Mouse (Mus musculus): ENCODE results near the gene Abhd14a. TPM values are rescaled to one million over a fixed set of nuclear protein-coding genes. Genes with fewer than 3 reads are reported as not detected.

Abhd14a gene
- polyA plus RNA-seq, 1 experiment from 2014 or later, result 51.9 TPM

GRCm38 (mm10) chr9:106402607-106403375 is 44.7 kb downstream of the Abhd14a start:
- Histone ChIP-seq H3K4me3 (ENCODE audit: low read depth, low read length) (no peak overlapping the region), H3K4me1 (ENCODE audit: control insufficient read depth, insufficient read depth, low read length) (no peaks in the 10 kb centered on the region), H3K27ac (ENCODE audit: low read depth, low read length) (no peak overlapping the region), H3K9me3 (replicated peaks; ENCODE audit: control insufficient read depth, low read length) (no peaks in the 10 kb centered on the region), H3K27me3 (replicated peaks; ENCODE audit: control insufficient read depth, insufficient read depth, low read length) (no peaks in the 10 kb centered on the region), H3K9ac (ENCODE audit: low read length) (no peak overlapping the region), H3K4me2 (ENCODE audit: low read length) (no peak overlapping the region), H3K36me3 (ENCODE audit: control insufficient read depth, insufficient read depth, low read length) (no peaks in the 10 kb centered on the region)
- ATAC-seq (no peak), DNase-seq (ENCODE audit: low spot score) (no peak)
- 89% methylated on average over 16 of the region's 16 CpGs for WGBS

DNA sequence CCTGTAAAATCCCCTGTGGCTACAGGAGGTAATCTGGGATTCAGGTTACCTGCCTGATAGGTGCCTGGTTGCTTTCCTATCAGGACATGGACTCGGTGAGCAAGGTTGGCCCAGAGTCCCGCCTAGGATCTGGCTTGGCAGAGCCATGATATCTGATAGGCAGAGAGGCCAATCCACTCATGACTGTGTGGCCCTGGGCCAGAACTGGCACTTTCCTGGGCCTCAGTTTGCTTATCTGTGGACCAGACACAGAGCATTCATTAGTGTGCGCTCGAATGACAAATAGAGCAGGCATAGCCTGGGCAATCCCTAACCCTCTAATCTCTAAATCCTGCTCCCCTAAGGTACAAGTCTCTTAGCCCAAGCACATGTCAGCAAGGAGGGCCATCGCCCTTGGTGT is 45.3 kb downstream of the Abhd14a start:
- Histone ChIP-seq H3K27me3 (replicated peaks; ENCODE audit: control insufficient read depth, insufficient read depth, low read length) (no peaks in the 10 kb centered on the region), H3K9me3 (replicated peaks; ENCODE audit: control insufficient read depth, low read length) (no peaks in the 10 kb centered on the region), H3K9ac (ENCODE audit: low read length) (no peak overlapping the region), H3K27ac (ENCODE audit: low read depth, low read length) (no peak overlapping the region), H3K4me3 (ENCODE audit: low read depth, low read length) (no peak overlapping the region), H3K36me3 (ENCODE audit: control insufficient read depth, insufficient read depth, low read length) (no peaks in the 10 kb centered on the region), H3K4me1 (ENCODE audit: control insufficient read depth, insufficient read depth, low read length) (no peaks in the 10 kb centered on the region), H3K4me2 (ENCODE audit: low read length) (no peak overlapping the region)
- ATAC-seq (no peak), DNase-seq (ENCODE audit: low spot score) (no peak)
- 79% methylated on average over 5 of the region's 5 CpGs for WGBS

- H3K4me3 ChIP-seq (ENCODE audit: low read depth, low read length), result no peak overlapping the region
- no peaks in the 10 kb centered on the region for H3K27me3 ChIP-seq (replicated peaks; ENCODE audit: control insufficient read depth, insufficient read depth, low read length)
- H3K36me3 ChIP-seq (ENCODE audit: control insufficient read depth, insufficient read depth, low read length), result no peaks in the 10 kb centered on the region
- no peak for DNase-seq (ENCODE audit: low spot score)
- no peaks in the 10 kb centered on the region for H3K9me3 ChIP-seq (replicated peaks; ENCODE audit: control insufficient read depth, low read length)
- H3K4me2 ChIP-seq (ENCODE audit: low read length), result no peak overlapping the region
- no peak overlapping the region for H3K27ac ChIP-seq (ENCODE audit: low read depth, low read length)
- H3K4me1 ChIP-seq (ENCODE audit: control insufficient read depth, insufficient read depth, low read length), result peaks cover 6% of the 10 kb centered on the region
- no peak overlapping the region for H3K9ac ChIP-seq (ENCODE audit: low read length)
- 89% methylated on average over 3 of the region's 3 CpGs for WGBS
- ATAC-seq, result no peak
Observed at GRCm38 (mm10) chr9:106399808-106400207, 47.7 kb downstream of the Abhd14a start.

DNA sequence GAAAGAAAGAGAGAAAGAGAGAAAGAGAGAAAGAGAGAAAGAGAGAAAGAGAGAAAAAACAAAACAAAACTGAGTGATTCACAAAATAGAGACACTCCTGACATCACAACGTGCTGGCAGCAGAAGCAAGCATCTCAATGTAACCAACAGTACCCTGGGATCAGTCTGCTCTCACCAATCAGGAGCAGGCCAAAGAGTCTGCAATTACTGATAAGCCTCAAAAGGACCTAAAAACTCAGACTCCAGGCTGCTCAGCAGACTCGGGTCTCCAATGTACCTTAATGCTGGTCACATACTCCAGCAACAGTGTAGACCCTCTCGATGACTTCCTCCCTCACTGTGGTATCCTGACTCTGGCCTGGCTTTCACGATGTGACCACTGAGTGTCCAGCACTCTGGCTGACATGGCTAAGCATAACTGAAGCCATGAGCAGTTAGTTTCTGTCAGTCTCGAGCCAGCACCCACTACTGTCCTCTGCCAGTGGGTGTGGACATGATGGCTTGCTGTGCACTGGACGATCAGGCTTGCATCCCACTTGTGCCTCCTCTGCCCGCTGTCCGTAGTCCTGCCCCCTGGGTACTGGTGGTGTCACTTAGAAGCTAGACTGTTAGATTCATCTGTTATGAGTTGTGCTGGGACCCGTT is 48.7 kb downstream of the Abhd14a start:
- DNase-seq (ENCODE audit: low spot score) (no peak), ATAC-seq (no peak)
- no peak overlapping the region for H3K9ac ChIP-seq (ENCODE audit: low read length)
- 81% methylated on average over 9 of the region's 9 CpGs for WGBS
- H3K27me3 ChIP-seq (replicated peaks; ENCODE audit: control insufficient read depth, insufficient read depth, low read length), result no peaks in the 10 kb centered on the region
- H3K9me3 ChIP-seq (replicated peaks; ENCODE audit: control insufficient read depth, low read length), result no peaks in the 10 kb centered on the region
- no peak overlapping the region for H3K27ac ChIP-seq (ENCODE audit: low read depth, low read length)
- peaks cover 8% of the 10 kb centered on the region for H3K4me1 ChIP-seq (ENCODE audit: control insufficient read depth, insufficient read depth, low read length)
- no peak overlapping the region for H3K4me3 ChIP-seq (ENCODE audit: low read depth, low read length)
- no peaks in the 10 kb centered on the region for H3K36me3 ChIP-seq (ENCODE audit: control insufficient read depth, insufficient read depth, low read length)
- H3K4me2 ChIP-seq (ENCODE audit: low read length), result no peak overlapping the region

DNA sequence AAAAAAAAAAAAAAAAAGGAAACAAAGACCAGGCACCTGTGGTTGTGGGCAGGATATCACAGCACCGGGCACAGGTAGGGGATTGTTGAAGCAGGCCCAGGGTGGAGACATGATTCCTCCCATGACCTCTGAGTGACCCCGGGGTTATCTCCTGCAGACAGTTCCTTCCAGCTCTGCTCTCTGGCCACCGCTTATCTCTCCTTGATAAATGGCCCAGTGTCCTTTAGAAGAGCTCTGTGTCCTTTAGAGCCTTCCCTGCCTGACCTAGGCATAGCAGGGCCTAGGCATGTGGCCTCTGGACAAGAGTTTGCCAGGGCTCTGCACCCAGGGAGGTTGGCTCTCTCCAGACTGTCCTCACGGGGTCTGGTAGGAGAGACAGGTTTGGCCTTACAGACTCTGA is 49.7 kb downstream of the Abhd14a start:
- H3K4me1 ChIP-seq (ENCODE audit: control insufficient read depth, insufficient read depth, low read length), result peaks cover 8% of the 10 kb centered on the region
- ATAC-seq (no peak), DNase-seq (ENCODE audit: low spot score) (no peak)
- no peaks in the 10 kb centered on the region for H3K36me3 ChIP-seq (ENCODE audit: control insufficient read depth, insufficient read depth, low read length)
- no peak overlapping the region for H3K27ac ChIP-seq (ENCODE audit: low read depth, low read length)
- 91% methylated on average over 4 of the region's 4 CpGs for WGBS
- H3K9ac ChIP-seq (ENCODE audit: low read length), result no peak overlapping the region
- H3K4me3 ChIP-seq (ENCODE audit: low read depth, low read length), result no peak overlapping the region
- no peaks in the 10 kb centered on the region for H3K9me3 ChIP-seq (replicated peaks; ENCODE audit: control insufficient read depth, low read length)
- H3K4me2 ChIP-seq (ENCODE audit: low read length), result no peak overlapping the region
- no peaks in the 10 kb centered on the region for H3K27me3 ChIP-seq (replicated peaks; ENCODE audit: control insufficient read depth, insufficient read depth, low read length)

DNA sequence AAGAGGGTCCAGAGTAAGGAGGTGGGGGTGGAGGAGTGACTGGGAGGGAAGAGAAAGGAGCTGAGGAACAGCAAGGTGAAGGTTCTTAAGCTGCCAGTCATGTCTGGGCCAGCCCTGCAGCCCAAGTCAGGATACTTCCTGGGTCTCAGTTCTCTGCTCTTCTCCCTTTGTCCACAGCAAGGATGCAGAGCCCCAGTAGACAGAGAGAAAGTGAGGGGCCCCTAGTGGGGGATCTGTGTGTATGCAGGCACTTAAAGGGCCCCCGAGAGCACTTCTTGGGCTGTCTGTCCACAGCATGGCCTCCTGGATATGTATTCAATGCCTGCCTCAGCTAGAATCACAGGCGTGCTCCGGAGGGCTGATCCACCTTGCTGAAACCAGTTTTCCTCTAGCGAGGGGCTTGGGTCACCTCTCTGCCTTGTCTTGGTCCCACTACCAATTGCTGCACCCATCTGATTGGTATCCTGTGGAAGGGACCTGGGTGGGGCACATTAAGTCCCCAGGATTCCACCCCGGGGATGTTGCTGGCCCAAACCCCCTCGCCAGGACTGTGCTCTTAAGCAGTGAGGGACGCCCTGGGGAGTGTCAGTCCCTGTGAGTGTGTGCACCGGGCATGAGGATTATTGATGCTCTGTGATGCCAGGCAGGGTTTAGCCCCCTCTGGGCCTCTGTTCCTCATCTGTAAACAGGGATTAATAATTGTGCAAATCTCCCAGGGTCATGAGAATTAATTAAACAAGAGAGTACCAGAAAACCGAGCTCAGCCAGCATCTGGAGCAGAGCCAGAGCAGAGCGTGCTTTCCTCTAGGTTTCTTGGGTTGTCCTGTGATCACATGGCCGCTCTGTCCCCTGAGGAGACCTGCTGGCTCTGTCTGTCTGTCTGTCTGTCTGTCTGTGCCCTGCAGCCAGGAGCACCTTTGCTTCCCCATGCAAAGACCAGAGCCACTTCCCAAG is 52.6 kb downstream of the Abhd14a start:
- ATAC-seq (peak; percentile 58), DNase-seq (ENCODE audit: low spot score) (peak; percentile 56)
- no peak overlapping the region for H3K9ac ChIP-seq (ENCODE audit: low read length)
- H3K27ac ChIP-seq (ENCODE audit: low read depth, low read length), result no peak overlapping the region
- peaks cover 8% of the 10 kb centered on the region for H3K4me1 ChIP-seq (ENCODE audit: control insufficient read depth, insufficient read depth, low read length)
- H3K4me2 ChIP-seq (ENCODE audit: low read length), result no peak overlapping the region
- H3K27me3 ChIP-seq (replicated peaks; ENCODE audit: control insufficient read depth, insufficient read depth, low read length), result no peaks in the 10 kb centered on the region
- H3K4me3 ChIP-seq (ENCODE audit: low read depth, low read length), result no peak overlapping the region
- H3K36me3 ChIP-seq (ENCODE audit: control insufficient read depth, insufficient read depth, low read length), result no peaks in the 10 kb centered on the region
- WGBS, result 23% methylated on average over 11 of the region's 11 CpGs
- H3K9me3 ChIP-seq (replicated peaks; ENCODE audit: control insufficient read depth, low read length), result no peaks in the 10 kb centered on the region

DNA sequence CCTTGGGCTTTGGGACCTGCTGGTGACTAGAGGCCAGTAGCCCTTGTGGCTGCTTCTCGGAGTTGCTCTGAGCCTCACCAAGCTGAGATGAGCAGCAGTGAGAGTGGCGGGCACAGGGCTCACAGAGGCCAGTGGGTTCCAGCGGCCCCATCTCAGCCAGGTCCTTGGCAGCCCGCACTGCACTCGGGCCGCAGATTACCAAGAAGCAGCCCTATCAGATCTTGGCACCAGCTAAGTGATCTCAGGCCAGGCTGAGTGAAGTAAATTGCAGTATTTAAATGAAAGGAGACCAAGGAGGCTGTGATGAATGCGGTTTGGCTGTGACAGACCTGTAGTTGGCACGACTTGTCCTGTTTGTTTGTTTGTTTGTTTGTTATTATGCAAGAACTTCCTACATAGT is 53.9 kb downstream of the Abhd14a start:
- Histone ChIP-seq H3K36me3 (ENCODE audit: control insufficient read depth, insufficient read depth, low read length) (no peaks in the 10 kb centered on the region), H3K4me3 (ENCODE audit: low read depth, low read length) (no peak overlapping the region), H3K27ac (ENCODE audit: low read depth, low read length) (no peak overlapping the region), H3K9ac (ENCODE audit: low read length) (no peak overlapping the region), H3K9me3 (replicated peaks; ENCODE audit: control insufficient read depth, low read length) (no peaks in the 10 kb centered on the region), H3K27me3 (replicated peaks; ENCODE audit: control insufficient read depth, insufficient read depth, low read length) (no peaks in the 10 kb centered on the region), H3K4me1 (ENCODE audit: control insufficient read depth, insufficient read depth, low read length) (peaks cover 8% of the 10 kb centered on the region), H3K4me2 (ENCODE audit: low read length) (no peak overlapping the region)
- WGBS, result 79% methylated on average over 8 of the region's 8 CpGs
- ATAC-seq, result no peak
- peak; percentile 38 for DNase-seq (ENCODE audit: low spot score)

GRCm38 (mm10) chr9:106392828-106393527 is 54.5 kb downstream of the Abhd14a start:
- WGBS, result 80% methylated on average over 11 of the region's 11 CpGs
- DNase-seq (ENCODE audit: low spot score) (no peak), ATAC-seq (no peak)
- Histone ChIP-seq H3K36me3 (ENCODE audit: control insufficient read depth, insufficient read depth, low read length) (no peaks in the 10 kb centered on the region), H3K9me3 (replicated peaks; ENCODE audit: control insufficient read depth, low read length) (no peaks in the 10 kb centered on the region), H3K9ac (ENCODE audit: low read length) (no peak overlapping the region), H3K4me1 (ENCODE audit: control insufficient read depth, insufficient read depth, low read length) (peaks cover 8% of the 10 kb centered on the region), H3K4me3 (ENCODE audit: low read depth, low read length) (no peak overlapping the region), H3K4me2 (ENCODE audit: low read length) (no peak overlapping the region), H3K27me3 (replicated peaks; ENCODE audit: control insufficient read depth, insufficient read depth, low read length) (no peaks in the 10 kb centered on the region), H3K27ac (ENCODE audit: low read depth, low read length) (no peak overlapping the region)

Data from forebrain, embryonic 14.5 days (tissue).